Mouse (Mus musculus): ENCODE measurements around the gene Atoh8. TPM values are rescaled to one million over a fixed set of nuclear protein-coding genes. Genes with fewer than 3 reads are reported as not detected.
A peak's percentile ranks its signal among the peaks of the same experiment; 100 is the strongest.

Atoh8 gene
- polyA plus RNA-seq, 1 experiment from 2014 or later, result 14.5 TPM

- WGBS, result 26% methylated on average over 6 of the region's 6 CpGs
- peak overlapping the region; percentile 60 for H3K4me2 ChIP-seq (ENCODE audit: low read depth, low read length)
Observed at GRCm38 (mm10) chr6:72215582-72215981, 19.8 kb downstream of the Atoh8 start.

GRCm38 (mm10) chr6:72211360-72211759 lies 24.0 kb downstream of the Atoh8 start:
- H3K36me3 ChIP-seq (ENCODE audit: control insufficient read depth, insufficient read depth), result no peaks in the 10 kb centered on the region
- no peak overlapping the region for H3K9ac ChIP-seq (ENCODE audit: low read length)
- H3K9me3 ChIP-seq (replicated peaks; ENCODE audit: control insufficient read depth, low read length), result no peaks in the 10 kb centered on the region
- no peak overlapping the region for H3K4me3 ChIP-seq (ENCODE audit: low read length)
- H3K27ac ChIP-seq (ENCODE audit: low read length), result no peak overlapping the region
- H3K4me1 ChIP-seq (ENCODE audit: control insufficient read depth, insufficient read depth, low read length), result peaks cover 43% of the 10 kb centered on the region
- H3K27me3 ChIP-seq (ENCODE audit: control insufficient read depth, insufficient read depth, low read length), result no peaks in the 10 kb centered on the region
- no peak overlapping the region for H3K4me2 ChIP-seq (ENCODE audit: low read depth, low read length)
- no peak for ATAC-seq (replicated peaks; ENCODE audit: extremely low read depth, insufficient read depth, low FRiP score)
- 69% methylated on average over 4 of the region's 4 CpGs for whole genome bisulfite sequencing

More at GRCm38 (mm10) chr6:72215582-72215981, 19.8 kb downstream of the Atoh8 start:
- ATAC-seq (replicated peaks; ENCODE audit: extremely low read depth, insufficient read depth, low FRiP score), result 0 out of 2 replicates have a peak, but pooled peaks have one; percentile 11
- Histone ChIP-seq H3K9ac (ENCODE audit: low read length) (peak overlapping the region; percentile 59), H3K4me1 (ENCODE audit: control insufficient read depth, insufficient read depth, low read length) (peaks cover 77% of the 10 kb centered on the region), H3K27me3 (ENCODE audit: control insufficient read depth, insufficient read depth, low read length) (no peaks in the 10 kb centered on the region), H3K4me3 (ENCODE audit: low read length) (no peak overlapping the region), H3K36me3 (ENCODE audit: control insufficient read depth, insufficient read depth) (no peaks in the 10 kb centered on the region), H3K9me3 (replicated peaks; ENCODE audit: control insufficient read depth, low read length) (no peaks in the 10 kb centered on the region), H3K27ac (ENCODE audit: low read length) (peak overlapping the region; percentile 95)

- Histone ChIP-seq H3K4me2 (ENCODE audit: low read depth, low read length) (no peak overlapping the region), H3K27ac (ENCODE audit: low read length) (no peak overlapping the region), H3K9me3 (replicated peaks; ENCODE audit: control insufficient read depth, low read length) (no peaks in the 10 kb centered on the region), H3K4me1 (ENCODE audit: control insufficient read depth, insufficient read depth, low read length) (peaks cover 38% of the 10 kb centered on the region), H3K36me3 (ENCODE audit: control insufficient read depth, insufficient read depth) (no peaks in the 10 kb centered on the region), H3K4me3 (ENCODE audit: low read length) (no peak overlapping the region), H3K9ac (ENCODE audit: low read length) (peak overlapping the region; percentile 16; the same call in 1 of the 2 replicates), H3K27me3 (ENCODE audit: control insufficient read depth, insufficient read depth, low read length) (no peaks in the 10 kb centered on the region)
- ATAC-seq (replicated peaks; ENCODE audit: extremely low read depth, insufficient read depth, low FRiP score), result no peak
- 61% methylated on average over 7 of the region's 7 CpGs for WGBS
Observed at GRCm38 (mm10) chr6:72210823-72211222, 24.6 kb downstream of the Atoh8 start.

- H3K27ac ChIP-seq (ENCODE audit: low read length), result no peak overlapping the region
- no peaks in the 10 kb centered on the region for H3K9me3 ChIP-seq (replicated peaks; ENCODE audit: control insufficient read depth, low read length)
- H3K27me3 ChIP-seq (ENCODE audit: control insufficient read depth, insufficient read depth, low read length), result no peaks in the 10 kb centered on the region
- WGBS, result 87% methylated on average over 7 of the region's 7 CpGs
- no peak for ATAC-seq (replicated peaks; ENCODE audit: extremely low read depth, insufficient read depth, low FRiP score)
- no peak overlapping the region for H3K4me3 ChIP-seq (ENCODE audit: low read length)
- peaks cover 27% of the 10 kb centered on the region for H3K4me1 ChIP-seq (ENCODE audit: control insufficient read depth, insufficient read depth, low read length)
- H3K36me3 ChIP-seq (ENCODE audit: control insufficient read depth, insufficient read depth), result no peaks in the 10 kb centered on the region
- H3K9ac ChIP-seq (ENCODE audit: low read length), result no peak overlapping the region
- no peak overlapping the region for H3K4me2 ChIP-seq (ENCODE audit: low read depth, low read length)
Observed at GRCm38 (mm10) chr6:72209738-72210137, 25.6 kb downstream of the Atoh8 start.

- Histone ChIP-seq H3K9ac (ENCODE audit: low read length) (no peak overlapping the region), H3K4me3 (ENCODE audit: low read length) (no peak overlapping the region), H3K4me2 (ENCODE audit: low read depth, low read length) (no peak overlapping the region), H3K27me3 (ENCODE audit: control insufficient read depth, insufficient read depth, low read length) (no peaks in the 10 kb centered on the region), H3K27ac (ENCODE audit: low read length) (no peak overlapping the region), H3K9me3 (replicated peaks; ENCODE audit: control insufficient read depth, low read length) (no peaks in the 10 kb centered on the region), H3K36me3 (ENCODE audit: control insufficient read depth, insufficient read depth) (no peaks in the 10 kb centered on the region), H3K4me1 (ENCODE audit: control insufficient read depth, insufficient read depth, low read length) (peaks cover 17% of the 10 kb centered on the region)
- 84% methylated on average over 8 of the region's 8 CpGs for WGBS
- ATAC-seq (replicated peaks; ENCODE audit: extremely low read depth, insufficient read depth, low FRiP score), result no peak
Observed at GRCm38 (mm10) chr6:72208406-72209045, 26.9 kb downstream of the Atoh8 start.

GRCm38 (mm10) chr6:72206021-72206420 lies 29.4 kb downstream of the Atoh8 start:
- Histone ChIP-seq H3K4me3 (ENCODE audit: low read length) (no peak overlapping the region), H3K9me3 (replicated peaks; ENCODE audit: control insufficient read depth, low read length) (no peaks in the 10 kb centered on the region), H3K4me1 (ENCODE audit: control insufficient read depth, insufficient read depth, low read length) (peaks cover 20% of the 10 kb centered on the region), H3K9ac (ENCODE audit: low read length) (no peak overlapping the region), H3K4me2 (ENCODE audit: low read depth, low read length) (no peak overlapping the region), H3K27me3 (ENCODE audit: control insufficient read depth, insufficient read depth, low read length) (no peaks in the 10 kb centered on the region), H3K27ac (ENCODE audit: low read length) (no peak overlapping the region), H3K36me3 (ENCODE audit: control insufficient read depth, insufficient read depth) (no peaks in the 10 kb centered on the region)
- WGBS, result 82% methylated on average over 9 of the region's 9 CpGs
- no peak for ATAC-seq (replicated peaks; ENCODE audit: extremely low read depth, insufficient read depth, low FRiP score)

- H3K9me3 ChIP-seq (replicated peaks; ENCODE audit: control insufficient read depth, low read length), result no peaks in the 10 kb centered on the region
- no peaks in the 10 kb centered on the region for H3K27me3 ChIP-seq (ENCODE audit: control insufficient read depth, insufficient read depth, low read length)
- 66% methylated on average over 7 of the region's 7 CpGs for WGBS
- H3K4me3 ChIP-seq (ENCODE audit: low read length), result no peak overlapping the region
- no peak overlapping the region for H3K27ac ChIP-seq (ENCODE audit: low read length)
- H3K36me3 ChIP-seq (ENCODE audit: control insufficient read depth, insufficient read depth), result no peaks in the 10 kb centered on the region
- no peak for ATAC-seq (replicated peaks; ENCODE audit: extremely low read depth, insufficient read depth, low FRiP score)
- no peak overlapping the region for H3K4me2 ChIP-seq (ENCODE audit: low read depth, low read length)
- peaks cover 20% of the 10 kb centered on the region for H3K4me1 ChIP-seq (ENCODE audit: control insufficient read depth, insufficient read depth, low read length)
- H3K9ac ChIP-seq (ENCODE audit: low read length), result no peak overlapping the region
Observed at GRCm38 (mm10) chr6:72204858-72205257, 30.5 kb downstream of the Atoh8 start.

- WGBS, result 44% methylated on average over 5 of the region's 5 CpGs
- no peak for ATAC-seq (replicated peaks; ENCODE audit: extremely low read depth, insufficient read depth, low FRiP score)
- no peaks in the 10 kb centered on the region for H3K9me3 ChIP-seq (replicated peaks; ENCODE audit: control insufficient read depth, low read length)
- H3K4me2 ChIP-seq (ENCODE audit: low read depth, low read length), result no peak overlapping the region
- peaks cover 22% of the 10 kb centered on the region for H3K4me1 ChIP-seq (ENCODE audit: control insufficient read depth, insufficient read depth, low read length)
- H3K36me3 ChIP-seq (ENCODE audit: control insufficient read depth, insufficient read depth), result no peaks in the 10 kb centered on the region
- H3K9ac ChIP-seq (ENCODE audit: low read length), result no peak overlapping the region
- H3K27ac ChIP-seq (ENCODE audit: low read length), result no peak overlapping the region
- H3K4me3 ChIP-seq (ENCODE audit: low read length), result no peak overlapping the region
- no peaks in the 10 kb centered on the region for H3K27me3 ChIP-seq (ENCODE audit: control insufficient read depth, insufficient read depth, low read length)
Observed at GRCm38 (mm10) chr6:72203279-72203678, 32.1 kb downstream of the Atoh8 start.

GRCm38 (mm10) chr6:72202732-72203131 lies 32.6 kb downstream of the Atoh8 start:
- WGBS, result 53% methylated on average over 5 of the region's 5 CpGs
- Histone ChIP-seq H3K4me2 (ENCODE audit: low read depth, low read length) (no peak overlapping the region), H3K27ac (ENCODE audit: low read length) (no peak overlapping the region), H3K4me1 (ENCODE audit: control insufficient read depth, insufficient read depth, low read length) (peaks cover 24% of the 10 kb centered on the region), H3K9ac (ENCODE audit: low read length) (no peak overlapping the region), H3K4me3 (ENCODE audit: low read length) (no peak overlapping the region), H3K36me3 (ENCODE audit: control insufficient read depth, insufficient read depth) (no peaks in the 10 kb centered on the region), H3K9me3 (replicated peaks; ENCODE audit: control insufficient read depth, low read length) (no peaks in the 10 kb centered on the region), H3K27me3 (ENCODE audit: control insufficient read depth, insufficient read depth, low read length) (no peaks in the 10 kb centered on the region)
- no peak for ATAC-seq (replicated peaks; ENCODE audit: extremely low read depth, insufficient read depth, low FRiP score)

Measured in heart, embryonic 16.5 days (tissue).